Mouse (Mus musculus) heart, postnatal 0 days (tissue): ENCODE measurements around the gene Fancf.

ENCODE experiments used
- CTCF ChIP-seq: IDR thresholded peaks from 2 replicates; pipeline ENCODE4 v1.5.1; 2016; ENCODE audit warnings: antibody characterized with exemption, control low read depth, low read depth
- EP300 ChIP-seq: IDR thresholded peaks from 2 replicates; pipeline ENCODE4 v1.6.1; 2016; ENCODE audit warnings: antibody characterized with exemption, low read depth

GRCm38 (mm10) chr7:51887678-51888567, 25.9 kb upstream of the Fancf start:
- TF ChIP-seq CTCF = no peak
- no peak for TF ChIP-seq EP300
